Mouse (Mus musculus): ENCODE measurements at regions not wholly inside any gene's neighbourhood (a gene's known extent, or its start where the extent isn't known, plus 50 kb on each side); places are given as distances from the start of the nearest gene placed in this dataset.

GRCm38 (mm10) chr12:39536326-39536725 lies 501.5 kb downstream of the Arl4a start:
- H3K4me2 ChIP-seq (ENCODE audit: low read length), result no peak overlapping the region
- H3K36me3 ChIP-seq (ENCODE audit: control insufficient read depth, insufficient read depth, low read length), result no peaks in the 10 kb centered on the region
- H3K27me3 ChIP-seq (ENCODE audit: control insufficient read depth, insufficient read depth, low read length), result no peaks in the 10 kb centered on the region
- no peaks in the 10 kb centered on the region for H3K4me1 ChIP-seq (ENCODE audit: control insufficient read depth in 2 of 2, insufficient read depth in 2 of 2, low read length in 2 of 2)
- no peak for ATAC-seq (ENCODE audit: insufficient number of reproducible peaks, insufficient read depth, low FRiP score, low read depth)
- no peak overlapping the region for H3K4me3 ChIP-seq (ENCODE audit: control insufficient read depth in 1 of 2, insufficient read depth in 1 of 2, low read depth in 1 of 2, low read length in 2 of 2)
- no peak overlapping the region for H3K9ac ChIP-seq (ENCODE audit: low read length)
- 68% methylated on average over 2 of the region's 2 CpGs for WGBS
- H3K9me3 ChIP-seq (ENCODE audit: control insufficient read depth, low read length), result no peaks in the 10 kb centered on the region
- H3K27ac ChIP-seq (replicated peaks in 1 of 2; ENCODE audit: control insufficient read depth in 1 of 2, insufficient read depth in 1 of 2, low read depth in 2 of 2, low read length in 2 of 2), result no peak overlapping the region

- 62% methylated on average over 3 of the region's 4 CpGs for WGBS
- H3K27ac ChIP-seq (replicated peaks in 1 of 2; ENCODE audit: control insufficient read depth in 1 of 2, insufficient read depth in 1 of 2, low read depth in 2 of 2, low read length in 2 of 2), result no peak overlapping the region
- no peaks in the 10 kb centered on the region for H3K9me3 ChIP-seq (ENCODE audit: control insufficient read depth, low read length)
- H3K4me1 ChIP-seq (ENCODE audit: control insufficient read depth in 2 of 2, insufficient read depth in 2 of 2, low read length in 2 of 2), result no peaks in the 10 kb centered on the region
- ATAC-seq (ENCODE audit: insufficient number of reproducible peaks, insufficient read depth, low FRiP score, low read depth), result no peak
- no peak overlapping the region for H3K4me2 ChIP-seq (ENCODE audit: low read length)
- H3K36me3 ChIP-seq (ENCODE audit: control insufficient read depth, insufficient read depth, low read length), result no peaks in the 10 kb centered on the region
- H3K9ac ChIP-seq (ENCODE audit: low read length), result no peak overlapping the region
- H3K4me3 ChIP-seq (ENCODE audit: control insufficient read depth in 1 of 2, insufficient read depth in 1 of 2, low read depth in 1 of 2, low read length in 2 of 2), result no peak overlapping the region
- no peaks in the 10 kb centered on the region for H3K27me3 ChIP-seq (ENCODE audit: control insufficient read depth, insufficient read depth, low read length)
Measured at GRCm38 (mm10) chr12:39528121-39528520, 509.7 kb downstream of the Arl4a start.

GRCm38 (mm10) chr12:39527216-39527600 lies 510.6 kb downstream of the Arl4a start:
- H3K27ac ChIP-seq (replicated peaks in 1 of 2; ENCODE audit: control insufficient read depth in 1 of 2, insufficient read depth in 1 of 2, low read depth in 2 of 2, low read length in 2 of 2), result no peak overlapping the region
- H3K4me3 ChIP-seq (ENCODE audit: control insufficient read depth in 1 of 2, insufficient read depth in 1 of 2, low read depth in 1 of 2, low read length in 2 of 2), result no peak overlapping the region
- H3K36me3 ChIP-seq (ENCODE audit: control insufficient read depth, insufficient read depth, low read length), result no peaks in the 10 kb centered on the region
- no peak overlapping the region for H3K9ac ChIP-seq (ENCODE audit: low read length)
- ATAC-seq (ENCODE audit: insufficient number of reproducible peaks, insufficient read depth, low FRiP score, low read depth), result no peak
- H3K9me3 ChIP-seq (ENCODE audit: control insufficient read depth, low read length), result no peaks in the 10 kb centered on the region
- H3K27me3 ChIP-seq (ENCODE audit: control insufficient read depth, insufficient read depth, low read length), result no peaks in the 10 kb centered on the region
- 81% methylated on average over 3 of the region's 3 CpGs for WGBS
- H3K4me2 ChIP-seq (ENCODE audit: low read length), result no peak overlapping the region
- no peaks in the 10 kb centered on the region for H3K4me1 ChIP-seq (ENCODE audit: control insufficient read depth in 2 of 2, insufficient read depth in 2 of 2, low read length in 2 of 2)

GRCm38 (mm10) chr12:39526535-39527215 lies 511.1 kb downstream of the Arl4a start:
- Histone ChIP-seq H3K27me3 (ENCODE audit: control insufficient read depth, insufficient read depth, low read length) (no peaks in the 10 kb centered on the region), H3K9ac (ENCODE audit: low read length) (no peak overlapping the region), H3K36me3 (ENCODE audit: control insufficient read depth, insufficient read depth, low read length) (no peaks in the 10 kb centered on the region), H3K4me1 (ENCODE audit: control insufficient read depth in 2 of 2, insufficient read depth in 2 of 2, low read length in 2 of 2) (no peaks in the 10 kb centered on the region), H3K9me3 (ENCODE audit: control insufficient read depth, low read length) (no peaks in the 10 kb centered on the region), H3K27ac (replicated peaks in 1 of 2; ENCODE audit: control insufficient read depth in 1 of 2, insufficient read depth in 1 of 2, low read depth in 2 of 2, low read length in 2 of 2) (no peak overlapping the region), H3K4me3 (ENCODE audit: control insufficient read depth in 1 of 2, insufficient read depth in 1 of 2, low read depth in 1 of 2, low read length in 2 of 2) (no peak overlapping the region), H3K4me2 (ENCODE audit: low read length) (no peak overlapping the region)
- no peak for ATAC-seq (ENCODE audit: insufficient number of reproducible peaks, insufficient read depth, low FRiP score, low read depth)
- 71% methylated on average over 6 of the region's 6 CpGs for WGBS

GRCm38 (mm10) chr12:39515690-39516089 lies 522.1 kb downstream of the Arl4a start:
- Histone ChIP-seq H3K9ac (ENCODE audit: low read length) (no peak overlapping the region), H3K9me3 (ENCODE audit: control insufficient read depth, low read length) (no peaks in the 10 kb centered on the region), H3K36me3 (ENCODE audit: control insufficient read depth, insufficient read depth, low read length) (no peaks in the 10 kb centered on the region), H3K27me3 (ENCODE audit: control insufficient read depth, insufficient read depth, low read length) (no peaks in the 10 kb centered on the region), H3K27ac (replicated peaks in 1 of 2; ENCODE audit: control insufficient read depth in 1 of 2, insufficient read depth in 1 of 2, low read depth in 2 of 2, low read length in 2 of 2) (no peak overlapping the region), H3K4me3 (ENCODE audit: control insufficient read depth in 1 of 2, insufficient read depth in 1 of 2, low read depth in 1 of 2, low read length in 2 of 2) (no peak overlapping the region), H3K4me1 (ENCODE audit: control insufficient read depth in 2 of 2, insufficient read depth in 2 of 2, low read length in 2 of 2) (no peaks in the 10 kb centered on the region), H3K4me2 (ENCODE audit: low read length) (no peak overlapping the region)
- WGBS, result 74% methylated on average over 4 of the region's 4 CpGs
- ATAC-seq (ENCODE audit: insufficient number of reproducible peaks, insufficient read depth, low FRiP score, low read depth), result no peak

DNA sequence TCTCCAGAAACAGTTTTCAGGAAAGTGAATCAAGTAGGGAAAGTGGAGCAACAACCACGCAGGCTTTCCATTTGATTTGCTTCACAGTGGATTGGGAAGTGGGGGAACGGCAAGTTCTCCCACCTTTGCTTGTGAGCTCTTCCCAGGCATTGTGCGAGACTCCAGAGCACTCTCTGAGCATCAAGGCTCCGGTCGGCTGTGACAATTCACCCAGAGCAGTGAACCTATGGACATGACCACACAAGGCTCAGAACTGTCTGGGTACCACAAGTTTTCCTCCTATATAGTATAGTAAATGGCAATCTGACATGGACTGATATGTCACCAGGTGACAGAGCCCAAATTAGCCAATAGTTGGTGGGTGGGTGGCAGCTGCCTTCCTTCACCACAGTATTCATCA lies 527.0 kb downstream of the Arl4a start:
- Histone ChIP-seq H3K27me3 (ENCODE audit: control insufficient read depth, insufficient read depth, low read length) (no peaks in the 10 kb centered on the region), H3K4me3 (ENCODE audit: control insufficient read depth in 1 of 2, insufficient read depth in 1 of 2, low read depth in 1 of 2, low read length in 2 of 2) (no peak overlapping the region), H3K9ac (ENCODE audit: low read length) (no peak overlapping the region), H3K4me1 (ENCODE audit: control insufficient read depth in 2 of 2, insufficient read depth in 2 of 2, low read length in 2 of 2) (no peaks in the 10 kb centered on the region), H3K27ac (replicated peaks in 1 of 2; ENCODE audit: control insufficient read depth in 1 of 2, insufficient read depth in 1 of 2, low read depth in 2 of 2, low read length in 2 of 2) (no peak overlapping the region), H3K4me2 (ENCODE audit: low read length) (no peak overlapping the region), H3K9me3 (ENCODE audit: control insufficient read depth, low read length) (no peaks in the 10 kb centered on the region), H3K36me3 (ENCODE audit: control insufficient read depth, insufficient read depth, low read length) (no peaks in the 10 kb centered on the region)
- no peak for ATAC-seq (ENCODE audit: insufficient number of reproducible peaks, insufficient read depth, low FRiP score, low read depth)
- 78% methylated on average over 5 of the region's 5 CpGs for WGBS

- Histone ChIP-seq H3K4me2 (ENCODE audit: low read length) (peak overlapping the region; percentile 53), H3K4me3 (ENCODE audit: control insufficient read depth in 1 of 2, insufficient read depth in 1 of 2, low read depth in 1 of 2, low read length in 2 of 2) (no peak overlapping the region), H3K36me3 (ENCODE audit: control insufficient read depth, insufficient read depth, low read length) (no peaks in the 10 kb centered on the region), H3K27me3 (ENCODE audit: control insufficient read depth, insufficient read depth, low read length) (no peaks in the 10 kb centered on the region), H3K9ac (ENCODE audit: low read length) (no peak overlapping the region; the same call in 1 of the 2 replicates), H3K9me3 (ENCODE audit: control insufficient read depth, low read length) (no peaks in the 10 kb centered on the region), H3K27ac (replicated peaks in 1 of 2; ENCODE audit: control insufficient read depth in 1 of 2, insufficient read depth in 1 of 2, low read depth in 2 of 2, low read length in 2 of 2) (no peak overlapping the region), H3K4me1 (ENCODE audit: control insufficient read depth in 2 of 2, insufficient read depth in 2 of 2, low read length in 2 of 2) (no peaks in the 10 kb centered on the region)
- WGBS, result 20% methylated on average over 13 of the region's 13 CpGs
- ATAC-seq (ENCODE audit: insufficient number of reproducible peaks, insufficient read depth, low FRiP score, low read depth), result no peak
Measured at GRCm38 (mm10) chr12:39510073-39510812, 527.6 kb downstream of the Arl4a start.

Data from heart, embryonic 14.5 days (tissue).